Mouse (Mus musculus) left cerebral cortex, adult 18-20 months (tissue): ENCODE data around the gene Rrp1. TPM values are rescaled to one million over a fixed set of nuclear protein-coding genes. Genes with fewer than 3 reads are reported as not detected.

Source experiments
- DNase-seq, 2 experiments: peaks; one replicate each; pipeline ENCODE4 v3.0.0; 2021 to 2022; ENCODE audit warnings: low spot score in 2 of 2, mixed read lengths in 1 of 2
- microRNA-seq, 2 experiments: library from miRNA; unstranded; fragments of <30 nt; microRNA quantifications; one replicate each; pipeline ENCODE4 v1.2.0; 2021
- total RNA-seq, 2 experiments: library from RNA; stranded (reverse); gene quantifications; 2 replicates each; pipeline ENCODE4 v1.2.3; 2021

Gene Rrp1
- total RNA-seq, 2 experiments from 2014 or later = 362 to 368 TPM

- DNase-seq = no peak
Measured at GRCm38 (mm10) chr10:78350796-78351556, 61.9 kb downstream of the Rrp1 start.

Small RNA genes lying within 50 kb of the gene (microRNA-seq; reads per million reads assigned to microRNA genes)
- gene Mir6410 (0 reads per million in 2 experiments), gene Mir6907 (1.5 to 3.5 reads per million in 2 experiments), gene Mir6908 (0 to 1.1 reads per million in 2 experiments)

Other genes starting within 250 kb of the Rrp1 start
- 100 to 1,000 TPM; 112 to 114 TPM for gene D10Jhu81e, start 243.3 kb downstream of the Rrp1 start, total RNA-seq
- gene Pwp2, start 227.9 kb downstream of the Rrp1 start, total RNA-seq = 10 to 100 TPM; 19.2 to 19.6 TPM
- 10 to 100 TPM; 84.4 to 85.7 TPM for gene Trappc10, start 168.4 kb downstream of the Rrp1 start, total RNA-seq
- gene Agpat3, start 60.6 kb downstream of the Rrp1 start, total RNA-seq = 100 to 1,000 TPM; 233 to 243 TPM
- gene Cstb, start 12.6 kb upstream of the Rrp1 start, total RNA-seq = 10 to 100 TPM; 38.5 to 40.4 TPM
- gene Pdxk, start 51.9 kb upstream of the Rrp1 start, total RNA-seq = 100 to 1,000 TPM; 124 to 128 TPM
- gene Olfr1358, start 104.4 kb upstream of the Rrp1 start, total RNA-seq = not detected
- 10 to 100 TPM; 30.5 to 30.9 TPM for gene Ilvbl, start 161.3 kb upstream of the Rrp1 start, total RNA-seq
- 1 to 10 TPM; 7.8 to 8.5 TPM for gene Syde1, start 178.9 kb upstream of the Rrp1 start, total RNA-seq
- gene Olfr1357, start 205.0 kb upstream of the Rrp1 start, total RNA-seq = not detected